Mouse (Mus musculus) spleen, adult 2 months (tissue): ENCODE results near the gene Auts2.

Source experiments
- CTCF ChIP-seq: fragments of 200-500 bp; IDR thresholded peaks from 2 replicates; pipeline ENCODE4 v1.5.1; 2011; ENCODE audit warnings: mild to moderate bottlenecking, inconsistent platforms; ENCODE audit not compliant: insufficient read depth, insufficient read length, insufficient replicate concordance; ENCODE audit errors: extremely low read depth
- POLR2A ChIP-seq: fragments of 200-500 bp; IDR thresholded peaks from 2 replicates; pipeline ENCODE4 v1.6.1; 2011; ENCODE audit warnings: low read depth, low read length, inconsistent platforms

DNA sequence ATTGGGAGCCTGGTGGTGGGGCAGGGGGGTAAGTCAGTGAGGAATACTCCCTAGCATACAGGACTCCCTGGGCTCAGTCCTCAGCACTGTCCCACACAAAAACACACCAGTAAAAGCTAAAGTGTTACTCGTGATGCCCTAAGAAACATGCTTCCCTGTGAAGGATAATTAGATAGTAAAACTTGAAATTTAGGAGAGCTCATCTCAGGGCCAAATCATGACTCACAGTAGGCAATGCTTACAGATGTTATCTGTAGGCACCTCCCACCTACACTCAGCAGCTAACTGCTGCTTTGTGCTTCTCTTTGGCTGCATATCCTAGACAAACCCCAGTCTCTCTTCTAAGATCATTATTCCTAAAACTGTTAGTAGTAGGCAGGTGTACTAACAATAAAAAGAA, 168.0 kb downstream of the Auts2 start:
- no peak for TF ChIP-seq CTCF
- no peak for TF ChIP-seq POLR2A
